Mouse (Mus musculus): ENCODE measurements at regions not wholly inside any gene's neighbourhood (a gene's known extent, or its start where the extent isn't known, plus 50 kb on each side); places are given as distances from the start of the nearest gene placed in this dataset.

- TF ChIP-seq CTCF (conservative IDR thresholded peaks at IDR 0.05; ENCODE audit: low read length) (no peak), NANOG (IDR thresholded peaks at IDR 0.05; ENCODE audit: borderline replicate concordance, low read length) (no peak)
These were observed 190.9 kb downstream of the Stard3nl start for GRCm38 (mm10) chr13:19204669-19205068.

All from E14TG2a.4 (cell line).